Mouse (Mus musculus) lung, postnatal 0 days (tissue): ENCODE data around the gene Prkce.

ENCODE experiments used
- CTCF ChIP-seq: IDR thresholded peaks from 2 replicates; pipeline ENCODE4 v1.5.1; 2016; ENCODE audit warnings: antibody characterized with exemption, mild to moderate bottlenecking
- EP300 ChIP-seq: IDR thresholded peaks from 2 replicates; pipeline ENCODE4 v1.6.1; 2016; ENCODE audit warnings: antibody characterized with exemption, mild to moderate bottlenecking, control low read depth

DNA sequence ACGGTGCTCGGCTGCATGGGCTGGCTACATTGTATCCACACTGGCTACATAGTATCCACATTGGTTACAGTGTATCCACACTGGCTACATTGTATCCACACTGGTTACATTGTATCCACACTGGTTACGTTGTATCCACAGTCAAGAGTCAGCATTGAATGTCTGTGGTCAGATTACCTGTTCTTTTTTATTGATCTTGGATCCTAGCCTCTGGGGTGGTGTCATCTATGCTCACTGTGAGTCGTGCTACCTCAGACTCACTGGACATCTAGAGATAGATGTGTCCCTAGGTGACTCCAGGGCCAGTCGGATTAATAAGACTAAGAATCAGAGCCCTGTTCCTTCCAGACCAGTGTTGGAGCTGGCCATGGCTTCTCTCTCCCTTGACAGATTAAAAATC lies 302.6 kb downstream of the Prkce start:
- TF ChIP-seq CTCF = no peak
- TF ChIP-seq EP300 = no peak
